Mouse (Mus musculus) intestine, postnatal 0 days (tissue): ENCODE results near the gene Tmem161a. TPM values are rescaled to one million over a fixed set of nuclear protein-coding genes. Genes with fewer than 3 reads are reported as not detected.

Experiments
- ATAC-seq: fragments of 200-750 bp; cut with Nextera tagmentation; 2 replicates; pipeline ENCODE4 v1.8.0; 2017; ENCODE audit warnings: mild to moderate bottlenecking, moderate TSS enrichment, moderate library complexity
- H3K27ac ChIP-seq: fragments of 300-500 bp; sonication (generic); 2 replicates; pipeline ENCODE4 v1.5.1; 2014; ENCODE audit warnings: mild to moderate bottlenecking, low read depth, low read length, moderate library complexity
- H3K27me3 ChIP-seq: fragments of 300-500 bp; sonication (generic); replicated peaks from 2 replicates; pipeline ENCODE4 v1.6.1; 2014; ENCODE audit warnings: low read length, mixed read lengths; ENCODE audit not compliant: control insufficient read depth, insufficient read depth
- H3K36me3 ChIP-seq: fragments of 300-500 bp; sonication (generic); 2 replicates; pipeline ENCODE4 v1.6.1; 2014; ENCODE audit warnings: mild to moderate bottlenecking, moderate library complexity; ENCODE audit not compliant: control insufficient read depth, insufficient read depth
- H3K4me1 ChIP-seq: fragments of 300-500 bp; sonication (generic); replicated peaks from 2 replicates; pipeline ENCODE4 v1.6.1; 2014; ENCODE audit warnings: antibody characterized with exemption, low read length, mixed read lengths; ENCODE audit not compliant: control insufficient read depth, insufficient read depth
- H3K4me2 ChIP-seq: fragments of 300-500 bp; sonication (generic); replicated peaks from 2 replicates; pipeline ENCODE4 v1.6.1; 2014; ENCODE audit warnings: low read depth, mild to moderate bottlenecking, moderate library complexity
- H3K4me3 ChIP-seq: fragments of 300-500 bp; sonication (generic); 2 replicates; pipeline ENCODE4 v1.5.1; 2014; ENCODE audit warnings: low read depth, low read length
- H3K9ac ChIP-seq: fragments of 300-500 bp; sonication (generic); 2 replicates; pipeline ENCODE4 v1.6.1; 2014; ENCODE audit warnings: mild to moderate bottlenecking, low read depth, low read length
- H3K9me3 ChIP-seq: fragments of 300-500 bp; sonication (generic); 2 replicates; pipeline ENCODE4 v1.6.1; 2016; ENCODE audit warnings: mixed run types; ENCODE audit not compliant: control insufficient read depth
- CTCF ChIP-seq: sonication (generic); IDR thresholded peaks from 2 replicates; pipeline ENCODE4 v1.5.1; 2016; ENCODE audit warnings: low read depth, mild to moderate bottlenecking, control low read depth, antibody characterized with exemption, moderate library complexity
- WGBS: fragments of 180-500 bp; shearing (Covaris S2); extraction: QIAGEN DNeasy Blood & Tissue Kit; methylation state at CpG from one replicate; pipeline ENCODE4 v1.1.7; 2014; 5-methylcytosine and 5-hydroxymethylcytosine counted together
- polyA plus RNA-seq: library from polyadenylated mRNA; unstranded; fragments of >200 nt; fragmentation: Nextera tagmentation; extraction: Ambion mirVana; gene quantifications from 2 replicates; pipeline ENCODE4 v1.2.1, GENCODE M21; 2015

Tmem161a gene
- polyA plus RNA-seq, 1 experiment from 2014 or later, result 42.0 TPM

DNA sequence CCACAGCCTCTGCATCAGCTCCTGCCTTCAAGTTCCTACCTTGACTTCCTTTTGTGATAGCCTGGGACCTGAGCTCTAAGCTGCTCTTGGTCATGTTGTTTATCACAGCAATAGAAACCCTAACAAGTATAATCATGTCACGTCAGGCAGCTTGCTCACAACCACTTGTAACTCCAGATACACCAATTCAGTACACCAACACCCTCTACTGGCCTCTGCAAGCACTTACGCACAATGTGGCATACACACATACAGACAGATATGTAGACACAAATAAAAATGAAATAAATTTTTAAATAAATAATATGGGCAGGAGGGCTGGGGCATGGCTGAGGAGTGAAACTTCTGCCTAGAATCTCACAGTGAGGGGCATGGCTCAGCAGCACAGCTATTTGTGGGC, 23.6 kb downstream of the Tmem161a start:
- H3K36me3 ChIP-seq, result peaks cover 9% of the 10 kb centered on the region; the same call in 1 of the 2 replicates
- H3K9ac ChIP-seq, result no peak overlapping the region
- H3K4me3 ChIP-seq, result no peak overlapping the region
- 62% methylated on average over 2 of the region's 2 CpGs for WGBS
- TF ChIP-seq CTCF, result peak; percentile 72
- no peaks in the 10 kb centered on the region for H3K27me3 ChIP-seq
- no peak for ATAC-seq
- peaks cover 20% of the 10 kb centered on the region for H3K4me1 ChIP-seq
- no peak overlapping the region; the same call in 1 of the 2 replicates for H3K27ac ChIP-seq
- H3K9me3 ChIP-seq, result no peaks in the 10 kb centered on the region
- H3K4me2 ChIP-seq, result no peak overlapping the region

DNA sequence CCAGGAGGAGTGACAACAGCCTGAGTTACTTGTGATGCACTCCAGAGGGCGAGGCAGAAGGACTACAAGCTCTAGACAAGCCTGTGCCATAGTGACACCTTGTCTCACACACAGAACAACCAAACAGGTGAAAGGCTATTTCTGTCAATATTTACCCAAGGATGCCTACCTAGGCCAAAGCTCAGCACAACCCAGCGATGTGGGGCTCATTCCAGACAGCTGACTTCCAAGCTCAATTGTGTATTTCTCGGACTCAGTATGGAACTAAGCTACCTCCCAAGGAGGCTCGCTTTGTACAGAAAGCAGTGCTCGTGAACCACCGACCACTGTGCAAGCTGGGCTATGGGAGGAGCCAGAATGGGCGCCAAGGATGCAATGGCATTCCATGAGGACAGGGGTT, 25.4 kb downstream of the Tmem161a start:
- TF ChIP-seq CTCF, result no peak
- Histone ChIP-seq H3K27me3 (no peaks in the 10 kb centered on the region), H3K4me1 (peaks cover 13% of the 10 kb centered on the region; the same call in 1 of the 2 replicates), H3K9me3 (no peaks in the 10 kb centered on the region), H3K9ac (no peak overlapping the region), H3K4me3 (no peak overlapping the region), H3K27ac (0 out of 2 replicates have a peak overlapping the region, but pooled peaks have one; percentile 50), H3K36me3 (no peaks in the 10 kb centered on the region), H3K4me2 (no peak overlapping the region; the same call in 1 of the 2 replicates)
- 0 out of 2 replicates have a peak, but pooled peaks have one; percentile 3 for ATAC-seq
- WGBS, result 29% methylated on average over 7 of the region's 7 CpGs

DNA sequence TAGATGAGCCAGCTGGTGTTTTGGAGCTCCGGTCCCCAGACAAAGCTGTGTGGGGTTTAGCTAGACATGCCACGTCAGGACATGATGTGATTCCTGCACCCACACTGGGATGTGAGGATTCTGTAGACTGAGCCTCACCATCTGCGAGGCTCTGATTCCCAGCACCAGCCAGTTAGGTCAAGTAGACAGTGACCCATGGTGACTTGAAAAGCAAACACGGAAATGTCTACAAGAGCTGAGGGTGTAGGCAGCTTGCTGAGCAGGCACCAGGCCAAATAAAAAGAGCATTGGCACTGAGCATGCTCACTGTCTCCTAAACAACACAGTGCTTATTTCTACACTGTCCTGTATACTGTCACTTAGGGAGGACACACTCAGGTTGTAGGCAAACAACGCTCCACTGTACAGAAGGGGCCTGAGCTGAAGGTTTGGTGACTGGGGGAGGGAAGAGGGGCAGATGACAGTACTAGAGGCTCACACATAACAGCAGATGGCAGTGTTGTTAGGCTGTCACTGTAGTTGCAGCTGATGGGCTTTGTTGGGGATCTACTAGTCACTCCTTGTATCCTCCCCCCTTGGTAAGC, 28.0 kb downstream of the Tmem161a start:
- Histone ChIP-seq H3K36me3 (no peaks in the 10 kb centered on the region; the same call in 1 of the 2 replicates), H3K4me2 (no peak overlapping the region), H3K9ac (no peak overlapping the region), H3K4me1 (peaks cover 6% of the 10 kb centered on the region; the same call in 1 of the 2 replicates), H3K9me3 (no peaks in the 10 kb centered on the region), H3K27me3 (no peaks in the 10 kb centered on the region), H3K27ac (no peak overlapping the region), H3K4me3 (no peak overlapping the region)
- no peak for ATAC-seq
- TF ChIP-seq CTCF, result peak; percentile 74
- 50% methylated on average over 5 of the region's 5 CpGs for WGBS

DNA sequence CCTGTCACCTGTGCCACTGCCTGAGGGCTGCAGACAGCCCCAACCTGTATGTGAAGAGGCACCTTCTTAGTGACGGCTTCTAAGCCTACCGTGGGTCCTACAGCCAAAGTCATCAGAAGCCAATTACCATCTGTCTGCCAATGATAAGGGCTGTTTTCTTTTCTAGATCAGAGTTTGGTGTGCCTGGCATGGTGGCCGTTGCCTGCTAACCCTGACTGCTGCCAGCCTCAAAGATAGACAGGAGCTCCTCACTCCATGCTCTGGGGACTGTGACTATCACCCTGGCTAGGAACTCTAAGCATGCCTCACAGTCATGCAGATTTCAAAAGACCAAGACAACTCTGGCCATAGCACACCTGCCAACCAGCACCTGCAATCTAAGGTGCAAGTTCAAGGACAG, 29.3 kb downstream of the Tmem161a start:
- no peak for ATAC-seq
- Histone ChIP-seq H3K9me3 (no peaks in the 10 kb centered on the region), H3K27me3 (no peaks in the 10 kb centered on the region), H3K36me3 (no peaks in the 10 kb centered on the region; the same call in 1 of the 2 replicates), H3K4me1 (peaks cover 6% of the 10 kb centered on the region; the same call in 1 of the 2 replicates), H3K4me3 (no peak overlapping the region), H3K27ac (no peak overlapping the region), H3K4me2 (no peak overlapping the region), H3K9ac (no peak overlapping the region)
- WGBS, result 67% methylated on average over 3 of the region's 3 CpGs
- no peak for TF ChIP-seq CTCF

DNA sequence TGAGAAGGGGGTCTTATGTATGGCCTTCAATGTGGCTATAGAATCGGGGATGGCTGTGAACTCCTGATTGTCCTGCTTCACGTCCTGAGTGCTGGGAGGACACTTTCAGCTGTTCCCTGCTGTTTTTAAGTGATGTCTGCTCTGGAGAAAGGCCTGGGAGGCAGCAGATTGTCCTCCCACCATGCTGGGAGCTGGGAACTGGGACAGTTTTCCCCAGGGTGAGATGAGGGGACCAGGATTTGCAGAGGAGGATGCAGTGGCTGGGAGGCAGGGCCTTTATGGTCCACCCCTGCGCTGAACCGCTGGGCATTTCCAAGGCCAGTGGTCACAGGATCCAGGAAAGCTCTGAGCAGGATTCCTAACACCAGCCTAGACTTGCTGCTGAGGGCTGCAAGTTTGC, 30.9 kb downstream of the Tmem161a start:
- no peak for TF ChIP-seq CTCF

DNA sequence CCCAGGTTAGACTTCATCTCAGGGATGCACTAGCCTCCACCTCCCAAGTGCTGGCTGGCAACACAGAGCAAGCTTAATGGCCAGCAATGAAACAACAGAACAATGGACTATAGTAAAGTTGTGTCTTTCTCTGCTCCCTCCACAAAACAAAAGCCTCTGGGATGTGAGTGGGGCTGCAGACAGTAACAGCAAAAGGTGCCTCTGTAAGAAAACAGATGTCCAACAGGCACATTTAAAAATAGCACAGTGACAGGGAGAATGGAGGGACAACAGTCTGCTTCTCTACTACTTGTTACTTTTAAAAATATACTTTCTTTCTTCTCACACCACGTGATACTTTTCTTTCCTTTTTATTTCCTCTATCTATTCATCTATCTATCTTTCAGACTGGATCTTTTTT, 32.6 kb downstream of the Tmem161a start:
- TF ChIP-seq CTCF, result no peak
- no peaks in the 10 kb centered on the region for H3K27me3 ChIP-seq
- H3K4me2 ChIP-seq, result no peak overlapping the region
- H3K9ac ChIP-seq, result no peak overlapping the region
- no peaks in the 10 kb centered on the region; the same call in 1 of the 2 replicates for H3K36me3 ChIP-seq
- no peaks in the 10 kb centered on the region; the same call in 1 of the 2 replicates for H3K4me1 ChIP-seq
- ATAC-seq, result no peak
- H3K9me3 ChIP-seq, result no peaks in the 10 kb centered on the region
- no peak overlapping the region for H3K4me3 ChIP-seq
- 60% methylated on average over 1 of the region's 1 CpGs for WGBS
- no peak overlapping the region for H3K27ac ChIP-seq

More for the DNA sequence above, 30.9 kb downstream of the Tmem161a start:
- no peak for ATAC-seq
- peaks cover 6% of the 10 kb centered on the region; the same call in 1 of the 2 replicates for H3K4me1 ChIP-seq
- no peak overlapping the region for H3K4me2 ChIP-seq
- WGBS, result 75% methylated on average over 4 of the region's 4 CpGs
- no peaks in the 10 kb centered on the region; the same call in 1 of the 2 replicates for H3K36me3 ChIP-seq
- no peaks in the 10 kb centered on the region for H3K27me3 ChIP-seq
- no peak overlapping the region for H3K27ac ChIP-seq
- H3K9ac ChIP-seq, result no peak overlapping the region
- H3K4me3 ChIP-seq, result no peak overlapping the region
- H3K9me3 ChIP-seq, result no peaks in the 10 kb centered on the region
